Mouse (Mus musculus) liver, embryonic 14.5 days (tissue): Measurements from ENCODE around the gene Cela2a. TPM values are rescaled to one million over a fixed set of nuclear protein-coding genes. Genes with fewer than 3 reads are reported as not detected.
"Not testable (repeated sequence)": the region's sequence is repeated elsewhere in the genome, so short reads cannot be mapped to it uniquely, and the experiment has no call there.

ENCODE experiments used
- ATAC-seq: fragments of 200-750 bp; cut with Nextera tagmentation; 2 replicates; pipeline ENCODE4 v1.8.0; 2017; ENCODE audit warnings: moderate number of reproducible peaks, mild to moderate bottlenecking, moderate library complexity; ENCODE audit not compliant: insufficient read depth
- DNase-seq, 3 experiments: peaks; one replicate each; pipeline ENCODE4 v3.0.0-alpha.2; 2012 to 2013; ENCODE audit warnings: low read depth in 3 of 3, low spot score in 3 of 3
- H3K27ac ChIP-seq: fragments of 300-500 bp; sonication (generic); 2 replicates; pipeline ENCODE4 v1.5.1; 2014; ENCODE audit warnings: moderate library complexity, mild to moderate bottlenecking, control low read depth, inconsistent platforms
- H3K27me3 ChIP-seq: fragments of 300-500 bp; sonication (generic); 2 replicates; pipeline ENCODE4 v1.6.1; 2014; ENCODE audit warnings: mild to moderate bottlenecking, low read length, moderate library complexity; ENCODE audit not compliant: control insufficient read depth, insufficient read depth
- H3K36me3 ChIP-seq: fragments of 300-500 bp; sonication (generic); replicated peaks from 2 replicates; pipeline ENCODE4 v1.6.1; 2014; ENCODE audit warnings: low read depth; ENCODE audit not compliant: control insufficient read depth, insufficient read depth
- H3K4me1 ChIP-seq, 2 experiments: fragments of 200-500 bp in 1 of 2; fragments of 300-500 bp in 1 of 2; sonication (generic) in 1 of 2; replicated peaks; 2 replicates each; pipeline ENCODE4 v1.6.1; 2012 to 2014; ENCODE audit warnings: antibody characterized with exemption in 1 of 2, inconsistent platforms in 1 of 2, low read length in 1 of 2; ENCODE audit not compliant: control insufficient read depth in 2 of 2, insufficient read depth in 2 of 2
- H3K4me2 ChIP-seq: fragments of 300-500 bp; sonication (generic); 2 replicates; pipeline ENCODE4 v1.6.1; 2014; ENCODE audit warnings: low read depth, mild to moderate bottlenecking, control low read depth, moderate library complexity
- H3K4me3 ChIP-seq, 2 experiments: fragments of 200-500 bp in 1 of 2; fragments of 300-500 bp in 1 of 2; sonication (generic) in 1 of 2; 2 replicates each; pipeline ENCODE4 v1.5.1; 2012 to 2014; ENCODE audit warnings: low read depth in 2 of 2, low read length in 2 of 2, mild to moderate bottlenecking in 2 of 2, control low read depth in 1 of 2, inconsistent platforms in 1 of 2, moderate library complexity in 1 of 2; ENCODE audit not compliant: insufficient read depth in 1 of 2
- H3K9ac ChIP-seq: fragments of 300-500 bp; sonication (generic); replicated peaks from 2 replicates; pipeline ENCODE4 v1.6.1; 2014; ENCODE audit warnings: mild to moderate bottlenecking, control low read depth, moderate library complexity
- H3K9me3 ChIP-seq: fragments of 300-500 bp; sonication (generic); 2 replicates; pipeline ENCODE4 v1.6.1; 2016; ENCODE audit warnings: low read length, mixed read lengths; ENCODE audit not compliant: control insufficient read depth
- CTCF ChIP-seq: IDR thresholded peaks from 2 replicates; pipeline ENCODE4 v1.5.1; 2016; ENCODE audit warnings: antibody characterized with exemption, low read depth, control low read depth
- EP300 ChIP-seq: IDR thresholded peaks from 2 replicates; pipeline ENCODE4 v1.6.1; 2016; ENCODE audit warnings: antibody characterized with exemption, low read depth
- WGBS: fragments of 180-500 bp; shearing (Covaris S2); extraction: QIAGEN DNeasy Blood & Tissue Kit; methylation state at CpG from one replicate; pipeline ENCODE4 v1.1.7; 2014; ENCODE audit not compliant: insufficient replicate concordance; 5-methylcytosine and 5-hydroxymethylcytosine counted together
- polyA plus RNA-seq, 2 experiments: library from polyadenylated mRNA; depleted of rRNA in 1 of 2; stranded (reverse) in 1 of 2; unstranded in 1 of 2; fragments of >200 nt; fragmentation: Nextera tagmentation in 1 of 2; extraction: Ambion mirVana in 1 of 2; gene quantifications; 2 replicates each; pipeline versions ENCODE4 v1.2.1 to v1.2.3; 2012 to 2014

Gene Cela2a
- polyA plus RNA-seq, 2 experiments: not detected

GRCm38 (mm10) chr4:141779828-141780227, 46.1 kb downstream of the Cela2a start:
- H3K4me3 ChIP-seq: no peak overlapping the region

GRCm38 (mm10) chr4:141773019-141773418, 52.9 kb downstream of the Cela2a start:
- WGBS: 87% methylated on average over 4 of the region's 4 CpGs
- H3K9ac ChIP-seq, H3K9me3 ChIP-seq, H3K4me3 ChIP-seq, H3K27me3 ChIP-seq, DNase-seq, ATAC-seq, H3K4me2 ChIP-seq, H3K27ac ChIP-seq: not testable (repeated sequence)
- peak; percentile 50 for TF ChIP-seq CTCF
- H3K36me3 ChIP-seq: peaks cover 45% of the 10 kb centered on the region
- H3K4me1 ChIP-seq: peaks cover 36 to 37% of the 10 kb centered on the region in 2 experiments

More at GRCm38 (mm10) chr4:141779828-141780227, 46.1 kb downstream of the Cela2a start:
- Histone ChIP-seq H3K36me3 (peaks cover 20% of the 10 kb centered on the region), H3K4me1 (no peaks in the 10 kb centered on the region), H3K9me3 (no peaks in the 10 kb centered on the region), H3K9ac (no peak overlapping the region), H3K27me3 (no peaks in the 10 kb centered on the region), H3K4me2 (no peak overlapping the region), H3K27ac (no peak overlapping the region)
- WGBS: 85% methylated on average over 8 of the region's 8 CpGs
- TF ChIP-seq EP300: no peak
- no peak for TF ChIP-seq CTCF
- DNase-seq (no peak), ATAC-seq (no peak)

- ATAC-seq (no peak), DNase-seq (no peak)
- WGBS: 9% methylated on average over 8 of the region's 8 CpGs
- Histone ChIP-seq H3K4me1 (peaks cover 47 to 49% of the 10 kb centered on the region in 2 experiments), H3K36me3 (peaks cover 41% of the 10 kb centered on the region), H3K27ac (peak overlapping the region; percentile 50), H3K4me2 (peak overlapping the region; percentile 20), H3K9ac (no peak overlapping the region), H3K9me3 (no peaks in the 10 kb centered on the region), H3K4me3 (no peak overlapping the region), H3K27me3 (no peaks in the 10 kb centered on the region)
- TF ChIP-seq CTCF (no peak), EP300 (peak; percentile 29; the same call in 1 of the 2 replicates)
Observed at GRCm38 (mm10) chr4:141771823-141772222, 54.1 kb downstream of the Cela2a start.

- 47% methylated on average over 8 of the region's 8 CpGs for WGBS
- TF ChIP-seq CTCF: no peak
- TF ChIP-seq EP300: no peak
- DNase-seq: no peak
- ATAC-seq: no peak
- peaks cover 36% of the 10 kb centered on the region for H3K36me3 ChIP-seq
- H3K9me3 ChIP-seq: no peaks in the 10 kb centered on the region
- no peak overlapping the region for H3K4me2 ChIP-seq
- no peak overlapping the region for H3K9ac ChIP-seq
- no peaks in the 10 kb centered on the region for H3K27me3 ChIP-seq
- H3K4me1 ChIP-seq: peaks cover 52 to 60% of the 10 kb centered on the region in 2 experiments
- H3K27ac ChIP-seq: peak overlapping the region; percentile 8; the same call in 1 of the 2 replicates
- H3K4me3 ChIP-seq: no peak overlapping the region
Observed at GRCm38 (mm10) chr4:141769501-141770160, 56.3 kb downstream of the Cela2a start.

GRCm38 (mm10) chr4:141767353-141768036, 58.5 kb downstream of the Cela2a start:
- ATAC-seq (peak; percentile 91), DNase-seq (peak; percentile 61 to 67 (median 66))
- 40% methylated on average over 19 of the region's 19 CpGs for WGBS
- Histone ChIP-seq H3K9ac (peak overlapping the region; percentile 29), H3K9me3 (no peaks in the 10 kb centered on the region), H3K4me3 (peak overlapping the region; percentile 31 to 37), H3K4me1 (peaks cover 52 to 60% of the 10 kb centered on the region in 2 experiments), H3K4me2 (peak overlapping the region; percentile 68), H3K27me3 (no peaks in the 10 kb centered on the region), H3K27ac (peak overlapping the region; percentile 70), H3K36me3 (peaks cover 38% of the 10 kb centered on the region)
- peak; percentile 47; the same call in 1 of the 2 replicates for TF ChIP-seq EP300
- no peak for TF ChIP-seq CTCF
